Mouse (Mus musculus): ENCODE data around the gene Cttnbp2. TPM values are rescaled to one million over a fixed set of nuclear protein-coding genes. Genes with fewer than 3 reads are reported as not detected.

Cttnbp2 gene
- polyA plus RNA-seq, 1 experiment from 2014 or later: 62.7 TPM

GRCm38 (mm10) chr6:18459657-18460056, 55.0 kb downstream of the Cttnbp2 start:
- no peak overlapping the region for H3K27ac ChIP-seq
- no peak for ATAC-seq (replicated peaks)
- no peaks in the 10 kb centered on the region for H3K4me1 ChIP-seq
- no peaks in the 10 kb centered on the region for H3K9me3 ChIP-seq
- H3K36me3 ChIP-seq (replicated peaks): no peaks in the 10 kb centered on the region
- 88% methylated on average over 1 of the region's 1 CpGs for WGBS
- no peak overlapping the region for H3K4me3 ChIP-seq
- no peak overlapping the region for H3K4me2 ChIP-seq
- no peaks in the 10 kb centered on the region for H3K27me3 ChIP-seq (replicated peaks)
- H3K9ac ChIP-seq: no peak overlapping the region

- no peak for ATAC-seq (replicated peaks)
- H3K4me2 ChIP-seq: no peak overlapping the region
- peaks cover 11% of the 10 kb centered on the region for H3K4me1 ChIP-seq
- no peak overlapping the region for H3K27ac ChIP-seq
- H3K9ac ChIP-seq: no peak overlapping the region
- no peaks in the 10 kb centered on the region for H3K27me3 ChIP-seq (replicated peaks)
- WGBS: 79% methylated on average over 5 of the region's 5 CpGs
- no peak overlapping the region for H3K4me3 ChIP-seq
- H3K36me3 ChIP-seq (replicated peaks): no peaks in the 10 kb centered on the region
- no peaks in the 10 kb centered on the region for H3K9me3 ChIP-seq
These were observed 64.0 kb downstream of the Cttnbp2 start for GRCm38 (mm10) chr6:18450551-18451193.

- 67% methylated on average over 5 of the region's 5 CpGs for WGBS
- Histone ChIP-seq H3K27ac (peak overlapping the region; percentile 23; the same call in 1 of the 2 replicates), H3K27me3 (replicated peaks) (no peaks in the 10 kb centered on the region), H3K36me3 (replicated peaks) (no peaks in the 10 kb centered on the region), H3K9ac (no peak overlapping the region), H3K9me3 (no peaks in the 10 kb centered on the region), H3K4me3 (no peak overlapping the region), H3K4me1 (peaks cover 11% of the 10 kb centered on the region), H3K4me2 (no peak overlapping the region)
- no peak for ATAC-seq (replicated peaks)
These were observed 66.6 kb downstream of the Cttnbp2 start for GRCm38 (mm10) chr6:18448078-18448477.

GRCm38 (mm10) chr6:18446917-18447316, 67.7 kb downstream of the Cttnbp2 start:
- H3K36me3 ChIP-seq (replicated peaks): no peaks in the 10 kb centered on the region
- H3K27ac ChIP-seq: peak overlapping the region; percentile 57
- no peak overlapping the region for H3K4me3 ChIP-seq
- H3K4me2 ChIP-seq: no peak overlapping the region
- no peaks in the 10 kb centered on the region for H3K27me3 ChIP-seq (replicated peaks)
- ATAC-seq (replicated peaks): peak; percentile 73
- H3K9ac ChIP-seq: no peak overlapping the region
- peaks cover 11% of the 10 kb centered on the region for H3K4me1 ChIP-seq
- WGBS: 15% methylated on average over 7 of the region's 7 CpGs
- H3K9me3 ChIP-seq: no peaks in the 10 kb centered on the region

- 0 out of 2 replicates have a peak, but pooled peaks have one; percentile 49 for ATAC-seq (replicated peaks)
- peak overlapping the region; percentile 61 for H3K27ac ChIP-seq
- WGBS: 46% methylated on average over 3 of the region's 3 CpGs
These were observed 68.3 kb downstream of the Cttnbp2 start for GRCm38 (mm10) chr6:18446359-18446758.

GRCm38 (mm10) chr6:18445747-18446146, 68.9 kb downstream of the Cttnbp2 start:
- Histone ChIP-seq H3K9me3 (no peaks in the 10 kb centered on the region), H3K4me1 (peaks cover 11% of the 10 kb centered on the region), H3K27me3 (replicated peaks) (no peaks in the 10 kb centered on the region), H3K36me3 (replicated peaks) (no peaks in the 10 kb centered on the region), H3K4me3 (no peak overlapping the region), H3K9ac (no peak overlapping the region), H3K4me2 (no peak overlapping the region), H3K27ac (peak overlapping the region; percentile 61)
- peak; percentile 64 for ATAC-seq (replicated peaks)
- WGBS: 14% methylated on average over 4 of the region's 4 CpGs

More at GRCm38 (mm10) chr6:18446359-18446758, 68.3 kb downstream of the Cttnbp2 start:
- Histone ChIP-seq H3K27me3 (replicated peaks) (no peaks in the 10 kb centered on the region), H3K4me2 (no peak overlapping the region), H3K4me3 (no peak overlapping the region), H3K4me1 (peaks cover 11% of the 10 kb centered on the region), H3K9ac (no peak overlapping the region), H3K9me3 (no peaks in the 10 kb centered on the region), H3K36me3 (replicated peaks) (no peaks in the 10 kb centered on the region)

- no peaks in the 10 kb centered on the region for H3K27me3 ChIP-seq (replicated peaks)
- WGBS: 83% methylated on average over 3 of the region's 3 CpGs
- no peak overlapping the region for H3K4me2 ChIP-seq
- no peak overlapping the region for H3K9ac ChIP-seq
- H3K27ac ChIP-seq: no peak overlapping the region
- no peak for ATAC-seq (replicated peaks)
- H3K4me3 ChIP-seq: no peak overlapping the region
- no peaks in the 10 kb centered on the region for H3K9me3 ChIP-seq
- no peaks in the 10 kb centered on the region for H3K36me3 ChIP-seq (replicated peaks)
- peaks cover 8% of the 10 kb centered on the region for H3K4me1 ChIP-seq
These were observed 72.3 kb downstream of the Cttnbp2 start for GRCm38 (mm10) chr6:18442303-18442702.

- no peak overlapping the region for H3K9ac ChIP-seq
- no peaks in the 10 kb centered on the region; the same call in 1 of the 2 replicates for H3K4me1 ChIP-seq
- no peaks in the 10 kb centered on the region for H3K36me3 ChIP-seq (replicated peaks)
- no peak overlapping the region for H3K27ac ChIP-seq
- no peak overlapping the region for H3K4me3 ChIP-seq
- no peaks in the 10 kb centered on the region for H3K27me3 ChIP-seq (replicated peaks)
- no peak for ATAC-seq (replicated peaks)
- H3K4me2 ChIP-seq: no peak overlapping the region
- 82% methylated on average over 4 of the region's 4 CpGs for WGBS
- H3K9me3 ChIP-seq: no peaks in the 10 kb centered on the region
These were observed 73.6 kb downstream of the Cttnbp2 start for GRCm38 (mm10) chr6:18440918-18441532.

- H3K4me1 ChIP-seq: no peaks in the 10 kb centered on the region; the same call in 1 of the 2 replicates
- no peaks in the 10 kb centered on the region for H3K27me3 ChIP-seq (replicated peaks)
- ATAC-seq (replicated peaks): no peak
- 75% methylated on average over 4 of the region's 4 CpGs for whole genome bisulfite sequencing
- H3K4me2 ChIP-seq: no peak overlapping the region
- no peak overlapping the region for H3K9ac ChIP-seq
- H3K9me3 ChIP-seq: no peaks in the 10 kb centered on the region
- no peak overlapping the region for H3K4me3 ChIP-seq
- H3K27ac ChIP-seq: no peak overlapping the region
- peaks cover 6% of the 10 kb centered on the region; the same call in 1 of the 2 replicates for H3K36me3 ChIP-seq (replicated peaks)
These were observed 78.4 kb downstream of the Cttnbp2 start for GRCm38 (mm10) chr6:18436127-18436812.

GRCm38 (mm10) chr6:18434828-18435531, 79.7 kb downstream of the Cttnbp2 start:
- Histone ChIP-seq H3K27me3 (replicated peaks) (no peaks in the 10 kb centered on the region), H3K4me2 (no peak overlapping the region), H3K9me3 (no peaks in the 10 kb centered on the region), H3K9ac (no peak overlapping the region), H3K4me3 (no peak overlapping the region), H3K36me3 (replicated peaks) (peaks cover 6% of the 10 kb centered on the region; the same call in 1 of the 2 replicates), H3K27ac (no peak overlapping the region), H3K4me1 (no peaks in the 10 kb centered on the region)
- no peak for ATAC-seq (replicated peaks)
- 94% methylated on average over 16 of the region's 16 CpGs for WGBS

GRCm38 (mm10) chr6:18434355-18434754, 80.3 kb downstream of the Cttnbp2 start:
- no peaks in the 10 kb centered on the region for H3K9me3 ChIP-seq
- no peak overlapping the region for H3K4me2 ChIP-seq
- no peaks in the 10 kb centered on the region for H3K27me3 ChIP-seq (replicated peaks)
- no peak overlapping the region for H3K4me3 ChIP-seq
- no peak for ATAC-seq (replicated peaks)
- H3K36me3 ChIP-seq (replicated peaks): peaks cover 6% of the 10 kb centered on the region; the same call in 1 of the 2 replicates
- no peaks in the 10 kb centered on the region for H3K4me1 ChIP-seq
- no peak overlapping the region for H3K27ac ChIP-seq
- H3K9ac ChIP-seq: no peak overlapping the region
- WGBS: 88% methylated on average over 8 of the region's 8 CpGs

- no peak overlapping the region for H3K4me2 ChIP-seq
- H3K36me3 ChIP-seq (replicated peaks): peaks cover 6% of the 10 kb centered on the region; the same call in 1 of the 2 replicates
- ATAC-seq (replicated peaks): no peak
- H3K27me3 ChIP-seq (replicated peaks): no peaks in the 10 kb centered on the region
- no peak overlapping the region for H3K4me3 ChIP-seq
- no peaks in the 10 kb centered on the region for H3K4me1 ChIP-seq
- 73% methylated on average over 3 of the region's 3 CpGs for WGBS
- no peak overlapping the region for H3K9ac ChIP-seq
- H3K9me3 ChIP-seq: no peaks in the 10 kb centered on the region
- no peak overlapping the region for H3K27ac ChIP-seq
These were observed 82.3 kb downstream of the Cttnbp2 start for GRCm38 (mm10) chr6:18432362-18432761.
